Mouse (Mus musculus): ENCODE data around the gene Gng2. TPM values are rescaled to one million over a fixed set of nuclear protein-coding genes. Genes with fewer than 3 reads are reported as not detected.

The Gng2 gene
- polyA plus RNA-seq, 1 experiment from 2014 or later = 213 TPM

- no peak for ATAC-seq (ENCODE audit: low FRiP score)
- Histone ChIP-seq H3K36me3 (peaks cover 39% of the 10 kb centered on the region), H3K27me3 (no peaks in the 10 kb centered on the region), H3K9ac (no peak overlapping the region), H3K4me1 (0 out of 2 replicates have a peak, but pooled peaks cover 2% of the 10 kb centered on the region), H3K4me3 (no peak overlapping the region), H3K27ac (no peak overlapping the region), H3K4me2 (replicated peaks) (no peak overlapping the region), H3K9me3 (replicated peaks) (no peaks in the 10 kb centered on the region)
- WGBS = 87% methylated on average over 7 of the region's 7 CpGs
Observed at GRCm38 (mm10) chr14:19955077-19955476, 22.4 kb downstream of the Gng2 start.

- no peaks in the 10 kb centered on the region for H3K4me1 ChIP-seq
- H3K9me3 ChIP-seq (replicated peaks) = no peaks in the 10 kb centered on the region
- H3K27me3 ChIP-seq = no peaks in the 10 kb centered on the region
- no peak overlapping the region for H3K4me2 ChIP-seq (replicated peaks)
- peaks cover 31% of the 10 kb centered on the region for H3K36me3 ChIP-seq
- H3K4me3 ChIP-seq = no peak overlapping the region
- no peak for ATAC-seq (ENCODE audit: low FRiP score)
- WGBS = 87% methylated on average over 4 of the region's 4 CpGs
- H3K9ac ChIP-seq = no peak overlapping the region
- H3K27ac ChIP-seq = no peak overlapping the region
Observed at GRCm38 (mm10) chr14:19950812-19951211, 26.6 kb downstream of the Gng2 start.

DNA sequence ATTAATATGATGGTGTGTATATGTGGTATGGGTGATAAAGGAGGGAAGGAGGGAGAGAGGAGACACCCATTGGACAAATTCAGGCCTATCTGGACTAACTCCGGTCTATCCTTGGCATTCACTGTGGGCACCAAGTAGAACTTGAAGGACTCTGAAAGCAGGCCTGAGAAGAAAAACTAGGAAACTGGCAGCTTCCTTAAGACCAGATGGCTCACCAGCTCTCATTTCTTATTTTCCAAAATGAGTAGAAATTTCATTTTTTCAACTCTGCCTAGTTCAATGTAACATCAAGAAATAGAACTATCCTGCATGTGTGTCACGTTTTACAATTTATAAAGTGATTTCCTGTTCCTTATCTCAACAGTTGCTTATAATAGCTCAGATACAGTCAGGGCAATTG lies 28.0 kb downstream of the Gng2 start:
- Histone ChIP-seq H3K36me3 (peaks cover 23% of the 10 kb centered on the region), H3K4me2 (replicated peaks) (no peak overlapping the region), H3K9me3 (replicated peaks) (no peaks in the 10 kb centered on the region), H3K27ac (no peak overlapping the region), H3K9ac (no peak overlapping the region), H3K27me3 (no peaks in the 10 kb centered on the region), H3K4me3 (no peak overlapping the region), H3K4me1 (no peaks in the 10 kb centered on the region)
- WGBS = 97% methylated on average over 2 of the region's 2 CpGs
- no peak for ATAC-seq (ENCODE audit: low FRiP score)

DNA sequence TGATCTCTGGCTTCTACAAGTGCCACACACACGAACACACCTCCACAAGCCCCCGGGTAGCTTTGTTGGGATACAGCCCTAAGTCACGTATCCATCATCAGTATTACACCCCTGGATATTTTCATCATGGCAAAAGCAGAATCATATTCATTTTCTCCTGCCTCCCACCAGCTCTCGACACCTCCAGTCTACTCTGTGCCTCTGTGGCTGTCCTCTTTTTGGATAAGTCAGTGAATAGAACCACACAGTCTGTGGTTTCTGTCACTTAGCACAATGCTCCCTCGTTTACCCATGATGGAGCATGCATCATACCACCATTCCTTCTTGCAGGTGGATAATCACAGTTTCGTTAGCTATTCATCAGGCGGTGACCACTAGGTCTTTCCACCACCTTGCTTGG lies 31.2 kb downstream of the Gng2 start:
- WGBS = 88% methylated on average over 7 of the region's 7 CpGs
- Histone ChIP-seq H3K27me3 (no peaks in the 10 kb centered on the region), H3K9ac (no peak overlapping the region), H3K4me1 (peaks cover 12% of the 10 kb centered on the region), H3K36me3 (peaks cover 16% of the 10 kb centered on the region; the same call in 1 of the 2 replicates), H3K9me3 (replicated peaks) (no peaks in the 10 kb centered on the region), H3K27ac (no peak overlapping the region), H3K4me2 (replicated peaks) (no peak overlapping the region), H3K4me3 (no peak overlapping the region)
- ATAC-seq (ENCODE audit: low FRiP score) = no peak

- WGBS = 35% methylated on average over 3 of the region's 3 CpGs
- Histone ChIP-seq H3K4me1 (peaks cover 12% of the 10 kb centered on the region), H3K4me2 (replicated peaks) (no peak overlapping the region), H3K27ac (peak overlapping the region; percentile 31; the same call in 1 of the 2 replicates), H3K4me3 (no peak overlapping the region), H3K27me3 (no peaks in the 10 kb centered on the region), H3K9ac (no peak overlapping the region), H3K36me3 (no peaks in the 10 kb centered on the region), H3K9me3 (replicated peaks) (no peaks in the 10 kb centered on the region)
- ATAC-seq (ENCODE audit: low FRiP score) = 0 out of 2 replicates have a peak, but pooled peaks have one; percentile 47
Observed at GRCm38 (mm10) chr14:19942732-19943131, 34.7 kb downstream of the Gng2 start.

GRCm38 (mm10) chr14:19942329-19942728 lies 35.1 kb downstream of the Gng2 start:
- Histone ChIP-seq H3K27me3 (no peaks in the 10 kb centered on the region), H3K27ac (peak overlapping the region; percentile 31; the same call in 1 of the 2 replicates), H3K9me3 (replicated peaks) (no peaks in the 10 kb centered on the region), H3K4me3 (no peak overlapping the region), H3K9ac (no peak overlapping the region), H3K4me2 (replicated peaks) (no peak overlapping the region), H3K4me1 (peaks cover 12% of the 10 kb centered on the region), H3K36me3 (no peaks in the 10 kb centered on the region)
- 27% methylated on average over 4 of the region's 4 CpGs for WGBS
- ATAC-seq (ENCODE audit: low FRiP score) = peak; percentile 61; the same call in 1 of the 2 replicates

GRCm38 (mm10) chr14:19940066-19940465 lies 37.4 kb downstream of the Gng2 start:
- no peak for ATAC-seq (ENCODE audit: low FRiP score)
- H3K27ac ChIP-seq = no peak overlapping the region
- H3K4me2 ChIP-seq (replicated peaks) = no peak overlapping the region
- no peak overlapping the region for H3K9ac ChIP-seq
- 70% methylated on average over 1 of the region's 1 CpGs for WGBS
- no peak overlapping the region for H3K4me3 ChIP-seq
- H3K4me1 ChIP-seq = peaks cover 12% of the 10 kb centered on the region
- no peaks in the 10 kb centered on the region for H3K9me3 ChIP-seq (replicated peaks)
- no peaks in the 10 kb centered on the region for H3K27me3 ChIP-seq
- peaks cover 3% of the 10 kb centered on the region; the same call in 1 of the 2 replicates for H3K36me3 ChIP-seq

- H3K36me3 ChIP-seq = peaks cover 7% of the 10 kb centered on the region
- H3K27ac ChIP-seq = no peak overlapping the region
- ATAC-seq (ENCODE audit: low FRiP score) = no peak
- H3K4me2 ChIP-seq (replicated peaks) = no peak overlapping the region
- H3K4me1 ChIP-seq = peaks cover 20% of the 10 kb centered on the region
- no peak overlapping the region for H3K9ac ChIP-seq
- H3K4me3 ChIP-seq = no peak overlapping the region
- WGBS = 92% methylated on average over 5 of the region's 5 CpGs
- no peaks in the 10 kb centered on the region for H3K27me3 ChIP-seq
- no peaks in the 10 kb centered on the region for H3K9me3 ChIP-seq (replicated peaks)
Observed at GRCm38 (mm10) chr14:19938545-19938944, 38.9 kb downstream of the Gng2 start.

GRCm38 (mm10) chr14:19935084-19935483 lies 42.3 kb downstream of the Gng2 start:
- no peak overlapping the region for H3K9ac ChIP-seq
- H3K4me2 ChIP-seq (replicated peaks) = no peak overlapping the region
- no peaks in the 10 kb centered on the region for H3K27me3 ChIP-seq
- ATAC-seq (ENCODE audit: low FRiP score) = no peak
- 92% methylated on average over 3 of the region's 3 CpGs for WGBS
- H3K4me3 ChIP-seq = no peak overlapping the region
- no peak overlapping the region for H3K27ac ChIP-seq
- peaks cover 11% of the 10 kb centered on the region for H3K36me3 ChIP-seq
- no peaks in the 10 kb centered on the region for H3K9me3 ChIP-seq (replicated peaks)
- peaks cover 9% of the 10 kb centered on the region for H3K4me1 ChIP-seq

DNA sequence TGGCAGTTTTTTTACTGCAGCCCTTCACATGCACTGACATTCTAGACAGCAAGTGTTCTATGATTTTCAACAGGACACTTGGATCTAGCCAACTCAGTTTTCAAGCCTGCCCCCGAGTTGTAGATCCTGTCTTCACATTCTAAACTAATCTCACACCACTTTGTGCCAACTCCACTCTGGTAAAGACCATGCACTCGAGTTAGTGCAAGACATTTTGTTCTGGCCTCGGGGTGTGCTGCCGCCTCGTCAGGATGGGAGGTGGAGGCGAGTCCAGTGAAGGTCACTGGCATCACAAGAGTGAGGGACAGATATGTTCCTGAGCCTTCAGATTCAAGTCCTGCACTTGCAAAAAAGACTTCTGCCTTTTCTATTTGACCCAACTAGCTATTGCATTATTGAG lies 44.1 kb downstream of the Gng2 start:
- ATAC-seq (ENCODE audit: low FRiP score) = no peak
- Histone ChIP-seq H3K27me3 (no peaks in the 10 kb centered on the region), H3K9me3 (replicated peaks) (no peaks in the 10 kb centered on the region), H3K9ac (no peak overlapping the region), H3K4me2 (replicated peaks) (no peak overlapping the region), H3K36me3 (peaks cover 16% of the 10 kb centered on the region), H3K27ac (no peak overlapping the region), H3K4me1 (peaks cover 11% of the 10 kb centered on the region), H3K4me3 (no peak overlapping the region)
- WGBS = 74% methylated on average over 6 of the region's 6 CpGs

GRCm38 (mm10) chr14:19927879-19928278 lies 49.5 kb downstream of the Gng2 start:
- no peaks in the 10 kb centered on the region for H3K27me3 ChIP-seq
- H3K4me1 ChIP-seq = peaks cover 13% of the 10 kb centered on the region; the same call in 1 of the 2 replicates
- peaks cover 6% of the 10 kb centered on the region; the same call in 1 of the 2 replicates for H3K9me3 ChIP-seq (replicated peaks)
- no peak overlapping the region for H3K4me3 ChIP-seq
- WGBS = 37% methylated on average over 6 of the region's 6 CpGs
- H3K9ac ChIP-seq = no peak overlapping the region
- peaks cover 27% of the 10 kb centered on the region for H3K36me3 ChIP-seq
- no peak overlapping the region for H3K4me2 ChIP-seq (replicated peaks)
- ATAC-seq (ENCODE audit: low FRiP score) = no peak
- H3K27ac ChIP-seq = no peak overlapping the region

DNA sequence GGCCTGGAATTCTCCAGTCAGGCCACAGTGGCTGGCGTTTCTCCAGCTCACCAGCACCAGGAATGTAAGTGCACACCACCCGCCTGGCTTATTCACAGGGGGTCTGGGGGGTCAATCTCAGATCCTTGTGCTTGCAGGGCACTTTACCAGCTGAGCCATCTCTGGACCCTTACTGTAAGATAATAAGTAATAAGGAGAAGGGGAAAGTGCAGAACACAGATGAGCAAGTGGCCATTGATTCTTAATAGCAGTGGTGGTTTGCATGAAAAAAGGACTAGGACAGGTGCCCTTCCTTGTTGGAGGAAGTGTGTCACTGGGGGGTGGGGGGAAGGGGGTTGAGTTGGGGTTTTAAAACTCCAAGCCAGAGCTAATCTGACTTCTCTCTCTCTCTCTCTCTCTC lies 50.3 kb downstream of the Gng2 start:
- H3K4me2 ChIP-seq (replicated peaks) = no peak overlapping the region
- H3K9ac ChIP-seq = no peak overlapping the region
- H3K36me3 ChIP-seq = peaks cover 27% of the 10 kb centered on the region
- no peaks in the 10 kb centered on the region for H3K27me3 ChIP-seq
- WGBS = 58% methylated on average over 2 of the region's 2 CpGs
- H3K4me3 ChIP-seq = no peak overlapping the region
- H3K27ac ChIP-seq = no peak overlapping the region
- peaks cover 14% of the 10 kb centered on the region; the same call in 1 of the 2 replicates for H3K4me1 ChIP-seq
- ATAC-seq (ENCODE audit: low FRiP score) = no peak
- H3K9me3 ChIP-seq (replicated peaks) = peaks cover 6% of the 10 kb centered on the region; the same call in 1 of the 2 replicates

DNA sequence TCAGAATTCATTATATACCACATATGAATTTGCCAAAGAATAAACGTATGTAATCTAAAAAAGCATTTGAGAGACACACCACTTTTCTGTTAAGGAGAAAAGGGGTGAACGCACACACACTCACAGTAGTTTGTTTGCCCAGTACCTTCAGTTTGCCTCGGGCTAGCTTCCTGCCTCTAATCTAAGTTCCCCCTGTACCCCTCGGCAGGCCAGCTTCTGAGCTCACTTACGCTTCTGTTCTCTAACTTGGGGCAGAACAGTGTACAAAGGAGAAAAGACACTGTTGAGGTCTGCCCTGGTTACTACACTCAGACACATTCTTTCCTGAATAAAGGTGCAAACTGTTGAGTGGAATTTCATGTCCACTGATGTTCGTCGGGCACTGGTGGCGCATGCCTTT lies 51.1 kb downstream of the Gng2 start:
- H3K27ac ChIP-seq = no peak overlapping the region
- H3K27me3 ChIP-seq = no peaks in the 10 kb centered on the region
- 79% methylated on average over 8 of the region's 8 CpGs for WGBS
- no peak overlapping the region for H3K9ac ChIP-seq
- ATAC-seq (ENCODE audit: low FRiP score) = no peak
- peaks cover 6% of the 10 kb centered on the region; the same call in 1 of the 2 replicates for H3K9me3 ChIP-seq (replicated peaks)
- no peak overlapping the region for H3K4me3 ChIP-seq
- no peak overlapping the region for H3K4me2 ChIP-seq (replicated peaks)
- peaks cover 22% of the 10 kb centered on the region; the same call in 1 of the 2 replicates for H3K4me1 ChIP-seq
- H3K36me3 ChIP-seq = peaks cover 27% of the 10 kb centered on the region
